Mouse (Mus musculus) kidney, adult 2 months (tissue): ENCODE measurements around the gene Elavl1. TPM values are rescaled to one million over a fixed set of nuclear protein-coding genes. Genes with fewer than 3 reads are reported as not detected.

Source experiments
- DNase-seq: peaks from one replicate; pipeline ENCODE4 v3.0.0; 2021
- H3K27ac ChIP-seq: fragments of 200-500 bp; 2 replicates; pipeline ENCODE4 v1.5.1; 2012; ENCODE audit warnings: low read depth, low read length, control low read depth, inconsistent platforms; ENCODE audit not compliant: insufficient read depth
- H3K27me3 ChIP-seq: fragments of 200-500 bp; replicated peaks from 2 replicates; pipeline ENCODE4 v1.6.1; 2012; ENCODE audit warnings: mild to moderate bottlenecking, moderate library complexity, low read length, inconsistent platforms; ENCODE audit not compliant: control insufficient read depth, insufficient read depth
- H3K36me3 ChIP-seq: fragments of 200-500 bp; 2 replicates; pipeline ENCODE4 v1.6.1; 2012; ENCODE audit warnings: mild to moderate bottlenecking, moderate library complexity, low read length, inconsistent platforms; ENCODE audit not compliant: control insufficient read depth, insufficient read depth
- H3K4me1 ChIP-seq: fragments of 200-500 bp; 2 replicates; pipeline ENCODE4 v1.6.1; 2011; ENCODE audit warnings: low read length; ENCODE audit not compliant: control insufficient read depth, insufficient read depth
- H3K4me3 ChIP-seq: fragments of 200-500 bp; 2 replicates; pipeline ENCODE4 v1.5.1; 2011; ENCODE audit warnings: mild to moderate bottlenecking, low read depth, low read length, control low read depth; ENCODE audit not compliant: insufficient read depth
- CTCF ChIP-seq: fragments of 200-500 bp; conservative IDR thresholded peaks from 2 replicates; pipeline ENCODE4 v1.5.1; 2011; ENCODE audit warnings: low read depth, mild to moderate bottlenecking, control low read depth, low read length, moderate library complexity, mixed read lengths; ENCODE audit not compliant: insufficient read depth, insufficient read length
- POLR2A ChIP-seq: fragments of 200-500 bp; IDR thresholded peaks from one replicate; pipeline ENCODE4 v1.6.1; 2011; ENCODE audit warnings: low read depth, low read length, control low read depth
- WGBS: fragments of 180-500 bp; shearing (Covaris S2); methylation state at CpG from one replicate; pipeline ENCODE4 v1.1.7; 2018; 5-methylcytosine and 5-hydroxymethylcytosine counted together
- polyA plus RNA-seq: library from polyadenylated mRNA; depleted of rRNA; stranded (reverse); fragments of >200 nt; gene quantifications from 2 replicates; pipeline ENCODE4 v1.2.3, GENCODE M21; 2012

Elavl1 gene
- polyA plus RNA-seq, 1 experiment = 35.9 TPM

DNA sequence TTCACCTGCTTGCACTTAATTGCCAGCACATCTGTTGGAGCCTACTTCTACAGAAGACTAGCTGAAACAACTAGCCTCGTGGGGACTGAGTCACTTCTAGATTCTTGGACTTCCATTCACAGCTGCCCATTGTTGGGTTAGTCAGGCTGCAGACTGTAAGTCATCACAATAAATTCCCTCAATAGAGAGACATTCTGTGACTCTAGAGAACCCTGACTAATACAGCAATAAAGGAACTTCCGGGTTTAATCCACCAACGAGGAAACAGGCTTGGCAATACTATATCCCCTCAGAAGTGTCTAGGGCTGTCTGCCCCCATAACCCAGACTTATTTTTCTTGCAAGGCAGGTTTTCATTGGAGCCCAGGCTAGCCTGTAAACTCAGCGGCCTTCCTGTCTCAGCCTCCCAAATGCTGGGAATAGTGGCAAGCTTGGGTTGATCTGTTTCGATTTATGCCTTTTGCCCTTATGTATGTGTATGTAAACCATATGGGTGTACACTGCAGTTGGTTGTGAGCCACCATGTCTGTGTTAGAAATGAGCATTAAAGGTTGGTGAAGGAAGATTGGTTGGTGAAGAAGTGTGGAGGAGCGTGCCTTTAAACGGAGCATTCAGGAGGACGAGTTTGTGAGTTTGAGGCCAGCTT is 73.0 kb downstream of the Elavl1 start:
- Histone ChIP-seq H3K27ac (no peak overlapping the region), H3K4me3 (peak overlapping the region; percentile 84), H3K36me3 (no peaks in the 10 kb centered on the region; the same call in 1 of the 2 replicates), H3K4me1 (peaks cover 3% of the 10 kb centered on the region; the same call in 1 of the 2 replicates), H3K27me3 (no peaks in the 10 kb centered on the region)
- WGBS = 42% methylated on average over 8 of the region's 8 CpGs
- TF ChIP-seq POLR2A = no peak
- TF ChIP-seq CTCF = no peak
- no peak for DNase-seq

DNA sequence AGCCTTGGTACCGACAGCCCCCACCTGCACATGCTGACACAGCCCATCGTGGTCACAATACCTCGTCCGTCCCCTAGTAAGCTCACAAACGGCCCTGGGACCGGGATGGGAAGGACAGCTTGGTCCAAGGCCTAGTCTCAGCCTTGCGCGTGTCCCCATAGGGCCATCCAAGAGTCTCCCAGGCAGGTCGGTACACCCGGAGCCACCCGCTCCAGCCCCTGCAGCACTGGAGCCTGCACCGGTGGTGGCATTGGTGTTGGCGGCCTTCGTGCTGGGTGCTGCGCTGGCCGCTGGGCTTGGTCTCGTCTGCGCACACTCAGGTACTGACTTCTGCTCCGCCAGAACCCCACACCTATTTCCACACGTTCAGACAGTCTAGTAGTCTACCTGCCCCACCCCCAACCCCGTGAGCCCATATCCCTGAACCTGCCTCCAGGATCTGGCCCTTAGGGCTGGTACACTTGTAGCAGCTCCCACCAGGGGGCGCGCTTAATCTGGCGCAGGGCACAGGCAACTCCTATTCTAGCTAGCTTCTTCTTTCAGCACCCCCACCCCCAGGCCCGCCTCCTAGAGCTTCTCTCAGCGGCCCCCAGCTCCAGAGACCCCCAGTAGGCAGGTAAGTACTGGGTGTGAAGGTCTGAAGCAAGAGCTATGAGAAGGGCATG is 74.8 kb downstream of the Elavl1 start:
- H3K27ac ChIP-seq = no peak overlapping the region
- H3K36me3 ChIP-seq = no peaks in the 10 kb centered on the region; the same call in 1 of the 2 replicates
- TF ChIP-seq CTCF (peak; percentile 74), POLR2A (no peak)
- 51% methylated on average over 26 of the region's 26 CpGs for WGBS
- H3K4me1 ChIP-seq = peaks cover 3% of the 10 kb centered on the region; the same call in 1 of the 2 replicates
- H3K4me3 ChIP-seq = no peak overlapping the region
- no peaks in the 10 kb centered on the region for H3K27me3 ChIP-seq
- peak; percentile 85 for DNase-seq

DNA sequence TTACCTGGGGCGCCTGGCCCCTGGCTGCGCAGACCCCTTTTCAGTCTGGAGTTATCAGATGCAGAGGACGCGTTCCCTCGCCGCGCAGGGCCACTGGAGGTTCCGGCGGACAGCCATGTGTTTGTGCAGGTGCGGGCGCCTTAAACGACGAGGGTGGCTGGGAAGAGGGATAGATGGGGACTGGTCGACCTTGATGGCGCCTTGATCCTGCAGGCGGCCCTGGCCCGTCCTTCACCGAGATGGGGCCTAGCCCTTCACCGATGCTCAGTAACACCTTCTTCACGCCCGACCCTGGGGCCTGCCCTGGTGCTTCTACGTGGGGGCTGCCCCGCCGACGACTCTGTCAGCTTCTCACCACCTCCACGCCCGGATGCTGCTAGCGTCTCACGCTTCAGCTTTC is 76.0 kb downstream of the Elavl1 start:
- Histone ChIP-seq H3K27ac (no peak overlapping the region), H3K4me1 (peaks cover 3% of the 10 kb centered on the region; the same call in 1 of the 2 replicates), H3K4me3 (no peak overlapping the region), H3K36me3 (no peaks in the 10 kb centered on the region; the same call in 1 of the 2 replicates), H3K27me3 (no peaks in the 10 kb centered on the region)
- TF ChIP-seq POLR2A (no peak), CTCF (no peak)
- WGBS = 34% methylated on average over 29 of the region's 29 CpGs
- DNase-seq = peak; percentile 17

DNA sequence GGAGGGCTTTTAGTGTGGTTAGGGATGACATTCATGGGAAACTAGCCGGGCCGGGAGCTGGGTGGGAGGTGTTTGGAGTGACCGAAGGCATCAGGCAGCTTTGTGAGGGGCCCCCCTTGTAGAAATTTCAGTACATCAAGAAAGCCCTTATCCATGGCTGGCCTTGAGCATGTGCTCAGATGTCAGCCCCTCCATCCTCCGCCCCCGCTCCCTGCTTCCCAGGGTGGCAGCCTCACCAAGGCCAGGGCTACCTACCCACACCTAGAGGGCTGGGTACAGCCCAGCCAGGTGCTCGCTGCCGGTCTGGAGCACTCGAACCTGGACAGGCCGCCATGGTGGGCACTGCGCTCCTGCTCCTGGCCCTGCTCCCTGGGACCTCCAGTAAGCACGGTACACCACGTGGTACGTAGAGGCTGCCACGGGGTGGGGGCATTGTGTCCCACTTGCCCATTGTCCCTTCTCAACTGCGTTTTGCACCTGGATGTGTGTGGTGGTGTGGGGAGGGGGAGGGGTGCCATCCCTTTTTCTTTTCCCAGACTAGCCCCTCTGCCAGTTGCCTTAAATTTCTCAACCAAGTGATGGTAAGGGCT is 77.2 kb downstream of the Elavl1 start, which contains the start of gene Tgfbr3l:
Gene Tgfbr3l, plus strand, starts transcription at position 264 of the 590 bp plus-strand sequence.
- Histone ChIP-seq H3K27ac (no peak within 1 kb of the TSS), H3K4me1 (peaks cover 3% of the 10 kb centered on the region; the same call in 1 of the 2 replicates), H3K27me3 (no peaks in the 10 kb centered on the region), H3K36me3 (no peaks in the 10 kb centered on the region; the same call in 1 of the 2 replicates), H3K4me3 (no peak within 1 kb of the TSS)
- WGBS = 86% methylated on average over 15 of the region's 15 CpGs
- no peak for TF ChIP-seq POLR2A
- no peak for TF ChIP-seq CTCF
- no peak for DNase-seq

DNA sequence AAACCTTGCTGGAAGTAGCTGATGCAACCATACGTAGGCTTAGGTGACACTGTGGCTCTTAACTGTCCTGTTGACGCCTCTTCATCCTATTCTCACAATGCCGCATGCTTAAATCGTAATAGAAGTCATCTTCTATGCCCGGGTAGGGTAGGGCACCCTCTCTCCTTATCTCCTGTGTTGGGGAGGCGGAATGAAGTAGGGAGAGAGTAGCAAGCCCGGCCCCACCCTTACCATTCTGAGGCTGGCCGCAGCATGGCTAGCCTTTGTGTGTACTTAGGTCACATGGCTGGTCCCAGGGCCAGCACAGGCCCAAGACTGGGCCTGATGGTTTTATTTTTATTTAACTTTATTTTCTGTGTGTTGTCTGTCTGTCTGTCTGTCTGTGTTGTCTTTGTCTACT is 78.0 kb downstream of the Elavl1 start:
- Histone ChIP-seq H3K4me3 (no peak overlapping the region), H3K27ac (no peak overlapping the region), H3K36me3 (no peaks in the 10 kb centered on the region; the same call in 1 of the 2 replicates), H3K27me3 (no peaks in the 10 kb centered on the region), H3K4me1 (no peaks in the 10 kb centered on the region)
- TF ChIP-seq POLR2A (no peak), CTCF (no peak)
- no peak for DNase-seq
- WGBS = 89% methylated on average over 8 of the region's 8 CpGs

DNA sequence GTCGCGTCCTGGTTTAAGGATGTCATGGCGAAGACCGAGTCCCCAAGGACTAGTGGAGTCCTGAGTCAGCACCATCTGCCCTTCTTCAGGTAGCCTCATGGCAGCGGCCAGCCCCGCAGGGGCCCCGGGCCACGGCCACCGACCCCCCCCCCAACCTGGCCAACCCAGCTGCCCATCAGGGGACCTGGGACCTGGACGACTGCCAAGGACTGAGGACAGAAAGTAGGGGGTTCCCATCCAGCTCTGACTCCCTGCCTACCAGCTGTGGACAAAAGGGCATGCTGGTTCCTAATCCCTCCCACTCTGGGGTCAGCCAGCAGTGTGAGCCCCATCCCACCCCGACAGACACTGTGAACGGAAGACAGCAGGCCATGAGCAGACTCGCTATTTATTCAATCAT is 79.5 kb downstream of the Elavl1 start:
- no peaks in the 10 kb centered on the region for H3K27me3 ChIP-seq
- no peak overlapping the region for H3K27ac ChIP-seq
- H3K4me1 ChIP-seq = no peaks in the 10 kb centered on the region
- WGBS = 82% methylated on average over 13 of the region's 13 CpGs
- TF ChIP-seq CTCF (no peak), POLR2A (no peak)
- DNase-seq = no peak
- no peak overlapping the region for H3K4me3 ChIP-seq
- no peaks in the 10 kb centered on the region; the same call in 1 of the 2 replicates for H3K36me3 ChIP-seq

DNA sequence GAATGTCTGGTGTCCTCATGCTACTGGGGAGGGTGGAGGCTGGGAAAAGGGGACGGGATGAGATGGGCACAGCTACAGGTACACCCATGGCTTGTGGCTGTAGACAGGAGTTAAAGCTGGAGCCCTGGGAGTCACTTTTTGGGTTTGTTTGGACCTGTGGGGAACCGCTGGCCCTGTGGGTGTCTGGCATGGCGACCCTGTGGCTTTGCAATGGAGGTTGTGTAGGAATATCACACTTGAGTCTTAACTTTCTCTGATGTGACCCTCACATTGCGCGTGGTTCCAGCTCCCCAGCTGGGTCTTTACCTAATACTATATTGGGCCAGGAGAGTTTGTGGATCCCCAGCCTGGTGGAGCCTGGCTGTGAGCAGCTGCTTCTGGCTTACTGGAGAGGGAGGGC is 80.2 kb downstream of the Elavl1 start:
- no peaks in the 10 kb centered on the region; the same call in 1 of the 2 replicates for H3K36me3 ChIP-seq
- 95% methylated on average over 5 of the region's 5 CpGs for whole genome bisulfite sequencing
- no peak for TF ChIP-seq POLR2A
- TF ChIP-seq CTCF = no peak

More for the DNA sequence above, 80.2 kb downstream of the Elavl1 start:
- Histone ChIP-seq H3K27ac (no peak overlapping the region), H3K4me3 (no peak overlapping the region), H3K27me3 (no peaks in the 10 kb centered on the region), H3K4me1 (peaks cover 2% of the 10 kb centered on the region; the same call in 1 of the 2 replicates)
- no peak for DNase-seq
